Mouse (Mus musculus) bone marrow macrophage, adult 2 months (primary cell): ENCODE measurements at regions not wholly inside any gene's neighbourhood (a gene's known extent, or its start where the extent isn't known, plus 50 kb on each side); places are given as distances from the start of the nearest gene placed in this dataset.

Source experiments
- CTCF ChIP-seq: IDR thresholded peaks from 2 replicates; pipeline ENCODE4 v1.5.1; 2012; ENCODE audit warnings: low read depth, mild to moderate bottlenecking, low read length, moderate library complexity
- POLR2A ChIP-seq: IDR thresholded peaks from 2 replicates; pipeline ENCODE4 v1.6.1; 2012; ENCODE audit warnings: mild to moderate bottlenecking, low read depth, low read length, borderline replicate concordance

DNA sequence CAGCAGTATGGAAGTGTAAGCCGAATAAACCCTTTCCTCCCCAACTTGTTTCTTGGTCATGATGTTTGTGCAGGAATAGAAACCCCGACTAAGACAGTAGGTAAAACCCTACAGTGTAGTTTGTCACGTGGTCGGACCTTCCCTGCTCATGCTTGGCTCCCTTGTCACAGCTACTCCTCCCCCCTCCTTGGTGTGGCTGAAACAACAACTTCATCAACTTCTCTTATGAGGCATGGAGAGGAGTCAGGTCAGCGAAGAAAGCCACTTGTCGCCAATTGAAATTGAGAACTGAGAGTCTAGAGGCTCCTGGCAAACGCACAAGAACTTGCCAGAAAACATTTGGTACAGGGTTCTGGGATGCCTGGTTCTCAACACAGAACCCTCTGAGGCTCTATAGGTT lies 214.1 kb downstream of the 4933412E24Rik start:
- TF ChIP-seq CTCF (no peak), POLR2A (no peak)
